Mouse (Mus musculus) MEL (cell line): ENCODE results near the gene Gaa. TPM values are rescaled to one million over a fixed set of nuclear protein-coding genes. Genes with fewer than 3 reads are reported as not detected.

Experiments
- DNase-seq: peaks from one replicate; pipeline ENCODE4 v3.0.0; 2011; ENCODE audit warnings: low read depth, low spot score
- H3K27ac ChIP-seq: 2 replicates; pipeline ENCODE4 v1.5.1; 2012; ENCODE audit warnings: low read depth, mild to moderate bottlenecking, control low read depth, low read length, moderate library complexity; ENCODE audit not compliant: control insufficient read depth
- H3K27me3 ChIP-seq, 2 experiments: fragments of 150-350 bp in 1 of 2; sonication (generic) in 1 of 2; 2 replicates each; pipeline ENCODE4 v1.6.1; 2012; ENCODE audit warnings: low read length in 2 of 2, mild to moderate bottlenecking in 2 of 2, improper control_type of control experiment in 1 of 2, moderate library complexity in 1 of 2; ENCODE audit not compliant: insufficient read depth in 2 of 2, control insufficient read depth in 1 of 2
- H3K36me3 ChIP-seq, 2 experiments: 2 replicates each; pipeline ENCODE4 v1.6.1; 2012 to 2014; ENCODE audit warnings: low read length in 2 of 2, improper control_type of control experiment in 1 of 2, inconsistent platforms in 1 of 2, mild to moderate bottlenecking in 1 of 2; ENCODE audit not compliant: insufficient read depth in 2 of 2, control insufficient read depth in 1 of 2
- H3K4me1 ChIP-seq, 2 experiments: fragments of 150-350 bp in 1 of 2; sonication (generic) in 1 of 2; 2 replicates each; pipeline ENCODE4 v1.6.1; 2012; ENCODE audit warnings: low read length in 2 of 2, improper control_type of control experiment in 1 of 2, mild to moderate bottlenecking in 1 of 2; ENCODE audit not compliant: insufficient read depth in 2 of 2, control insufficient read depth in 1 of 2
- H3K4me3 ChIP-seq, 2 experiments: fragments of 150-350 bp in 1 of 2; sonication (generic) in 1 of 2; 2 replicates each; pipeline ENCODE4 v1.5.1; 2012; ENCODE audit warnings: low read depth in 2 of 2, low read length in 2 of 2, mild to moderate bottlenecking in 2 of 2, moderate library complexity in 2 of 2, control low read depth in 1 of 2, improper control_type of control experiment in 1 of 2; ENCODE audit not compliant: control insufficient read depth in 1 of 2, insufficient read depth in 1 of 2
- H3K79me2 ChIP-seq: 2 replicates; pipeline ENCODE4 v1.6.1; 2012; ENCODE audit warnings: mild to moderate bottlenecking, low read length, moderate library complexity; ENCODE audit not compliant: control insufficient read depth, poor library complexity, insufficient read depth
- H3K9ac ChIP-seq: 2 replicates; pipeline ENCODE4 v1.6.1; 2012; ENCODE audit warnings: low read depth, mild to moderate bottlenecking, control low read depth, low read length, moderate library complexity; ENCODE audit not compliant: control insufficient read depth, poor library complexity, severe bottlenecking
- H3K9me3 ChIP-seq: fragments of 150-350 bp; sonication (generic); replicated peaks from 2 replicates; pipeline ENCODE4 v1.6.1; 2012; ENCODE audit warnings: mild to moderate bottlenecking, low read length, improper control_type of control experiment, moderate library complexity; ENCODE audit not compliant: insufficient read depth
- BHLHE40 ChIP-seq: IDR thresholded peaks from 2 replicates; pipeline ENCODE4 v1.6.1; 2012; ENCODE audit warnings: low read depth, mild to moderate bottlenecking, inconsistent platforms, low read length, improper control_type of control experiment, borderline replicate concordance
- CHD2 ChIP-seq: IDR thresholded peaks from 2 replicates; pipeline ENCODE4 v1.6.1; 2011; ENCODE audit warnings: low read length, improper control_type of control experiment
- E2F4 ChIP-seq: IDR thresholded peaks from 2 replicates; pipeline ENCODE4 v1.6.1; 2011; ENCODE audit warnings: low read depth, low read length, improper control_type of control experiment, borderline replicate concordance
- ELF1 ChIP-seq: IDR thresholded peaks from 2 replicates; pipeline ENCODE4 v1.6.1; 2014; ENCODE audit warnings: low read depth, mild to moderate bottlenecking, inconsistent platforms, low read length, improper control_type of control experiment, moderate library complexity
- HCFC1 ChIP-seq: IDR thresholded peaks from 2 replicates; pipeline ENCODE4 v1.6.1; 2012; ENCODE audit warnings: low read depth, mild to moderate bottlenecking, inconsistent platforms, low read length, improper control_type of control experiment, moderate library complexity
- JUND ChIP-seq: IDR thresholded peaks from 2 replicates; pipeline ENCODE4 v1.6.1; 2011; ENCODE audit warnings: low read depth, mild to moderate bottlenecking, improper control_type of control experiment, low read length
- KAT2A ChIP-seq: conservative IDR thresholded peaks from 2 replicates; pipeline ENCODE4 v1.6.1; 2012; ENCODE audit warnings: low read depth, low read length, improper control_type of control experiment, inconsistent platforms
- MAZ ChIP-seq: IDR thresholded peaks from 2 replicates; pipeline ENCODE4 v1.6.1; 2012; ENCODE audit warnings: low read depth, mild to moderate bottlenecking, inconsistent platforms, low read length, improper control_type of control experiment
- MEF2A ChIP-seq: IDR thresholded peaks from 2 replicates; pipeline ENCODE4 v1.6.1; 2014; ENCODE audit warnings: low read depth, mild to moderate bottlenecking, inconsistent platforms, low read length, improper control_type of control experiment; ENCODE audit not compliant: poor library complexity, insufficient replicate concordance, severe bottlenecking; ENCODE audit errors: extremely low read depth
- MXI1 ChIP-seq: IDR thresholded peaks from 2 replicates; pipeline ENCODE4 v1.6.1; 2011; ENCODE audit warnings: mild to moderate bottlenecking, low read depth, low read length, improper control_type of control experiment
- MYC ChIP-seq: IDR thresholded peaks from 2 replicates; pipeline ENCODE4 v1.6.1; 2011; ENCODE audit warnings: low read depth, mild to moderate bottlenecking, low read length, improper control_type of control experiment, moderate library complexity
- RCOR1 ChIP-seq: IDR thresholded peaks from 2 replicates; pipeline ENCODE4 v1.6.1; 2012; ENCODE audit warnings: low read depth, mild to moderate bottlenecking, inconsistent platforms, low read length, improper control_type of control experiment
- SIN3A ChIP-seq: IDR thresholded peaks from 2 replicates; pipeline ENCODE4 v1.6.1; 2012; ENCODE audit warnings: low read length, improper control_type of control experiment, inconsistent platforms
- SMC3 ChIP-seq: IDR thresholded peaks from 2 replicates; pipeline ENCODE4 v1.6.1; 2011; ENCODE audit warnings: low read depth, low read length, improper control_type of control experiment
- TBP ChIP-seq: IDR thresholded peaks from 2 replicates; pipeline ENCODE4 v1.8.0; 2011; ENCODE audit warnings: low read depth, low read length, improper control_type of control experiment
- UBTF ChIP-seq: IDR thresholded peaks from 2 replicates; pipeline ENCODE4 v1.6.1; 2012; ENCODE audit warnings: low read depth, mild to moderate bottlenecking, inconsistent platforms, low read length, improper control_type of control experiment, moderate library complexity, borderline replicate concordance; ENCODE audit not compliant: insufficient read depth
- USF2 ChIP-seq, 2 experiments: IDR thresholded peaks; 2 replicates each; pipeline ENCODE4 v1.6.1; 2011 to 2012; ENCODE audit warnings: improper control_type of control experiment in 2 of 2, low read length in 2 of 2, borderline replicate concordance in 1 of 2, inconsistent platforms in 1 of 2, low read depth in 1 of 2, mild to moderate bottlenecking in 1 of 2; ENCODE audit not compliant: insufficient read depth in 1 of 2
- ZKSCAN1 ChIP-seq: IDR thresholded peaks from 2 replicates; pipeline ENCODE4 v1.6.1; 2012; ENCODE audit warnings: low read depth, mild to moderate bottlenecking, inconsistent platforms, low read length, improper control_type of control experiment, moderate library complexity
- ZNF384 ChIP-seq: IDR thresholded peaks from 2 replicates; pipeline ENCODE4 v1.6.1; 2012; ENCODE audit warnings: low read depth, mild to moderate bottlenecking, inconsistent platforms, low read length, improper control_type of control experiment
- polyA plus RNA-seq, 2 experiments: library from polyadenylated mRNA; stranded (reverse) in 1 of 2; unstranded in 1 of 2; fragments of >175 nt in 1 of 2; fragments of >200 nt in 1 of 2; gene quantifications; 2 replicates each; pipeline versions ENCODE4 v1.2.1 to v1.2.4; 2012; ENCODE audit warnings: low replicate concordance in 2 of 2, low read depth in 1 of 2; ENCODE audit not compliant: insufficient read length in 2 of 2, insufficient read depth in 1 of 2, missing spikeins in 1 of 2
- total RNA-seq: library from RNA; depleted of rRNA; stranded (reverse); fragments of 300-350 nt; gene quantifications from 2 replicates; pipeline ENCODE4 v1.2.3, GENCODE M21; 2012

Gaa gene
- total and polyA plus RNA-seq, 3 experiments = 54.1 to 85.6 TPM; not detected in 1

DNA sequence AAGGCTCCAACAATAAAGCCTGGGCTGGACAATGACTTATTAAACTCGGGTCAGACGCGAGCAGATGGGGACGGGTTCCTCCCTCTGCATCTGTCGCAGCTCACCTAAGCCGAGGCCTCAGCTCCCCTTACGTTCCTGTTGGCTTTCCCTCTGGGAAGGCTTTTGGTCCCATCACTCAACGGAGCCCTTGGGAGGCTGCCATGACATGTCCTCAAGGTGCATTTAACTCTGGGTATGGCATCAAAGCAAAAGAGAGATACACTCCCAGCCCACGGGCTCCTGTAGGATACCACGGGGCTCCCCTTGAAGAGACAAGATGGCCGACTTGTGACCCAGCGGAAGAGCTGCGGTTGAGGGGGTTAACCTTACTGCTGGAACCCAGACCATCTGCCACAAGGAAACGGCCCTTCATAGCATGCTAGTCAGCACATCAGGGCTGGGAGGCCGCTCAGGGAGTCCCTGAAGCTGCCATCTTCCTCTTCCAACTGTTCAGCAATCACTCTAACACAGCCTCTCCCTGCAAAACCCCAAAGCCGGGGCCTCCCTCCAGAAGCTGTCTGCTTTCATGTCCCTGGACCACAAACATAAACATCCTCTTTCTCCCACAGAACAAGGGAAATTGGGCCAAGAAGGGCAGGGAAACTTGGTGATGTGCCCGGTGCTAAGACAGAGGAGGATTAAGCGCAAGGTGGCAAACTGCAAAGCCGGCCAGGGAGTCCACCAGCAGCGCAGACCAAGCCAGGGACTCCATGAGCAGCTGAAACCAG lies 44.4 kb upstream of the Gaa start:
- Histone ChIP-seq H3K79me2 (peaks cover 7% of the 10 kb centered on the region), H3K4me1 (peaks cover 2 to 12% of the 10 kb centered on the region in 2 experiments; a peak in 3 of 4 replicates), H3K27me3 (no peaks in the 10 kb centered on the region), H3K9me3 (no peaks in the 10 kb centered on the region), H3K9ac (no peak overlapping the region), H3K36me3 (peaks cover 0 to 9% of the 10 kb centered on the region in 2 experiments; a peak in 3 of 4 replicates), H3K27ac (no peak overlapping the region), H3K4me3 (no peak overlapping the region)
- no peak for DNase-seq
- no peak for TF ChIP-seq SMC3
- TF ChIP-seq CHD2 = no peak

- Histone ChIP-seq H3K4me3 (no peak overlapping the region), H3K4me1 (peaks cover 5 to 17% of the 10 kb centered on the region in 2 experiments; a peak in 3 of 4 replicates)
- no peak for TF ChIP-seq E2F4
- no peak for TF ChIP-seq MAZ
- TF ChIP-seq USF2 (IDR thresholded peaks at IDR 0.05; ENCODE audit: borderline replicate concordance in 1 of 2, insufficient read depth in 1 of 2, low read depth in 1 of 2, low read length in 2 of 2) = no peak
- no peak for TF ChIP-seq JUND
- TF ChIP-seq, all 39 proteins: peak for 0
- 0 out of 4 replicates have a peak, but pooled peaks cover 0 to 1% of the 10 kb centered on the region in 2 experiments for H3K27me3 ChIP-seq
- H3K9me3 ChIP-seq = no peaks in the 10 kb centered on the region
- peaks cover 7% of the 10 kb centered on the region for H3K79me2 ChIP-seq
- DNase-seq = no peak
- peaks cover 0 to 9% of the 10 kb centered on the region in 2 experiments; a peak in 3 of 4 replicates for H3K36me3 ChIP-seq
- no peak overlapping the region for H3K27ac ChIP-seq
- H3K9ac ChIP-seq = no peak overlapping the region
These were observed 42.8 kb upstream of the Gaa start for GRCm38 (mm10) chr11:119224926-119225325.

DNA sequence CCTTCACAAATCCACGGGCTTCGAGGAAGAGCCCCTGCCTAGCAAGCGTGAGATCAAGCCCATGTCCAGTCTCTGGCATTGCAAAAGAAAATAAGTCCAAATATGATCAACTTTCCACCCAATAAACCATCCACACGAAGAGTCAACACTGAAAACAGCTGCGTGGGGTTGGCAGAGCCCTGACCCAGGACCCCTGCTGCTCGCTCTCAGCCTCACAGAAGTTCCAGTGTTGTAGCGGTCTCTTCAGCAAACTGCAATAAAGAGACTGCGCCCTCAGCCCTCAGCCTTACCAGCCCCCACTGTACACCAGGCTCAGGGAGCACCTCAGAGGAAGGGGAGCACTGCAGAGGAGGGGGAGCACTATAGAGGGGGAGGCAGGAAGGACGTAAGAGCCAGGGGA lies 42.1 kb upstream of the Gaa start:
- Histone ChIP-seq H3K36me3 (peaks cover 0 to 9% of the 10 kb centered on the region in 2 experiments; a peak in 3 of 4 replicates), H3K27me3 (0 out of 4 replicates have a peak, but pooled peaks cover 0 to 1% of the 10 kb centered on the region in 2 experiments), H3K9me3 (no peaks in the 10 kb centered on the region), H3K4me1 (peaks cover 5 to 17% of the 10 kb centered on the region in 2 experiments; a peak in 3 of 4 replicates), H3K27ac (no peak overlapping the region), H3K4me3 (no peak overlapping the region), H3K79me2 (peaks cover 7% of the 10 kb centered on the region), H3K9ac (no peak overlapping the region)
- TF ChIP-seq HCFC1 = no peak
- TF ChIP-seq KAT2A = no peak
- TF ChIP-seq MEF2A = no peak
- TF ChIP-seq RCOR1 = no peak
- TF ChIP-seq BHLHE40 = no peak
- no peak for TF ChIP-seq ELF1
- no peak for TF ChIP-seq USF2 (IDR thresholded peaks at IDR 0.05; ENCODE audit: borderline replicate concordance in 1 of 2, insufficient read depth in 1 of 2, low read depth in 1 of 2, low read length in 2 of 2)
- no peak for TF ChIP-seq TBP
- TF ChIP-seq SIN3A = no peak
- no peak for TF ChIP-seq ZNF384
- no peak for TF ChIP-seq MYC
- no peak for TF ChIP-seq MXI1
- no peak for TF ChIP-seq UBTF
- no peak for TF ChIP-seq ZKSCAN1
- no peak for DNase-seq
